ENCODE assay signal across 13 mouse cellular contexts in genomic region chr8:70656193-70656790, GRCm38 (mm10). TPM values are rescaled to one million over a fixed set of nuclear protein-coding genes. Genes with fewer than 3 reads are reported as not detected.
DNase-seq lines count a peak whose midpoint lies in the region; ATAC-seq and TF ChIP-seq lines count a peak whose summit lies in the region.
"Had no signal": no experiment of that assay in that cellular context is flagged by ENCODE, and none has a peak within 500 bp of the region (broad histone marks: within the 10 kb centered on the region; RNA-seq: fewer than 3 reads in every experiment).

No protein-coding gene starts in this region.

- no peak for TF ChIP-seq CTCF in E14TG2a.4 (conservative IDR thresholded peaks at IDR 0.05; ENCODE audit: low read length)
- no peak for TF ChIP-seq CTCF in liver, postnatal 0 days (IDR thresholded peaks at IDR 0.05; ENCODE audit: low read depth)

- DNase-seq in embryo, embryonic 10.5 days (ENCODE audit: low spot score) = peak; percentile 70
- peak; percentile 82 for DNase-seq in hindbrain, embryonic 11.5 days (ENCODE audit: low spot score)
- no peak for DNase-seq in gastrocnemius, adult 18-20 months (ENCODE audit: low spot score)
- no peak for DNase-seq in liver, postnatal 0 days
- no peak for DNase-seq in cerebellum, postnatal 36 days
- DNase-seq: layer of hippocampus, adult 9-11 months; retina, postnatal 1 day had no signal

- WGBS in hindbrain, embryonic 11.5 days = 25% methylated on average over 13 of the region's 13 CpGs
- WGBS in midbrain, embryonic 13.5 days = 13% methylated on average over 13 of the region's 13 CpGs
- WGBS in liver, postnatal 0 days (ENCODE audit: insufficient replicate concordance) = 78% methylated on average over 13 of the region's 13 CpGs

- ATAC-seq in hindbrain, embryonic 11.5 days (ENCODE audit: low FRiP score) = peak; percentile 60
- peak; percentile 32 for ATAC-seq in midbrain, embryonic 13.5 days
- ATAC-seq in liver, postnatal 0 days = no peak
- ATAC-seq: liver, embryonic 12.5 days had no signal

- H3K4me2 ChIP-seq in hindbrain, embryonic 11.5 days (replicated peaks; ENCODE audit: low read depth, low read length) = peak overlapping the region; percentile 8
- H3K4me2 ChIP-seq in midbrain, embryonic 13.5 days (replicated peaks) = peak overlapping the region; percentile 88
- no peak overlapping the region for H3K4me2 ChIP-seq in liver, postnatal 0 days (ENCODE audit: low read depth, low read length)
- H3K4me2 ChIP-seq: embryonic facial prominence, embryonic 15.5 days; liver, embryonic 12.5 days had no signal

- H3K36me3 ChIP-seq in E14TG2a.4 (ENCODE audit: insufficient read depth, low read length) = peaks cover 55% of the 10 kb centered on the region
- H3K36me3 ChIP-seq in hindbrain, embryonic 11.5 days (ENCODE audit: control insufficient read depth, insufficient read depth, low read length) = 0 out of 2 replicates have a peak, but pooled peaks cover 7% of the 10 kb centered on the region
- H3K36me3 ChIP-seq in midbrain, embryonic 13.5 days = peaks cover 28% of the 10 kb centered on the region
- H3K36me3 ChIP-seq in liver, postnatal 0 days (replicated peaks; ENCODE audit: insufficient read depth, low read length) = peaks cover 24% of the 10 kb centered on the region

- no peak for TF ChIP-seq EP300 in liver, postnatal 0 days (IDR thresholded peaks at IDR 0.05; ENCODE audit: low read depth)

- no peaks in the 10 kb centered on the region for H3K9me3 ChIP-seq in E14TG2a.4 (ENCODE audit: low read length)
- no peaks in the 10 kb centered on the region for H3K9me3 ChIP-seq in hindbrain, embryonic 11.5 days (ENCODE audit: control insufficient read depth, low read length)
- no peaks in the 10 kb centered on the region for H3K9me3 ChIP-seq in midbrain, embryonic 13.5 days
- no peaks in the 10 kb centered on the region for H3K9me3 ChIP-seq in liver, postnatal 0 days (ENCODE audit: low read length)
- H3K9me3 ChIP-seq: embryonic facial prominence, embryonic 15.5 days; liver, embryonic 12.5 days; megakaryocyte, embryonic 14.5 days had no signal

- no peaks in the 10 kb centered on the region for H3K27me3 ChIP-seq in E14TG2a.4 (ENCODE audit: insufficient read depth, low read length)
- H3K27me3 ChIP-seq in hindbrain, embryonic 11.5 days (ENCODE audit: control insufficient read depth, insufficient read depth, low read length) = no peaks in the 10 kb centered on the region
- H3K27me3 ChIP-seq in midbrain, embryonic 13.5 days = no peaks in the 10 kb centered on the region
- no peaks in the 10 kb centered on the region for H3K27me3 ChIP-seq in liver, postnatal 0 days (ENCODE audit: insufficient read depth, low read length)
- H3K27me3 ChIP-seq: CH12.LX; embryonic facial prominence, embryonic 15.5 days; liver, embryonic 12.5 days; megakaryocyte, embryonic 14.5 days had no signal

- H3K9ac ChIP-seq in hindbrain, embryonic 11.5 days (ENCODE audit: low read depth, low read length) = peak overlapping the region; percentile 84
- peak overlapping the region; percentile 24; the same call in 1 of the 2 replicates for H3K9ac ChIP-seq in midbrain, embryonic 13.5 days (replicated peaks)
- H3K9ac ChIP-seq in liver, postnatal 0 days (replicated peaks) = no peak overlapping the region
- H3K9ac ChIP-seq: embryonic facial prominence, embryonic 15.5 days; liver, embryonic 12.5 days had no signal

- H3K4me1 ChIP-seq in E14TG2a.4 (replicated peaks; ENCODE audit: low read depth, low read length) = peaks cover 78% of the 10 kb centered on the region
- H3K4me1 ChIP-seq in hindbrain, embryonic 11.5 days (replicated peaks; ENCODE audit: control insufficient read depth, insufficient read depth, low read length) = peaks cover 8% of the 10 kb centered on the region
- peaks cover 65% of the 10 kb centered on the region for H3K4me1 ChIP-seq in midbrain, embryonic 13.5 days (replicated peaks)
- peaks cover 30% of the 10 kb centered on the region for H3K4me1 ChIP-seq in liver, postnatal 0 days (ENCODE audit: insufficient read depth)

- H3K4me3 ChIP-seq in E14TG2a.4 (replicated peaks; ENCODE audit: low read length) = peak overlapping the region; percentile 41
- H3K4me3 ChIP-seq in hindbrain, embryonic 11.5 days (ENCODE audit: low read depth, low read length) = no peak overlapping the region
- H3K4me3 ChIP-seq in midbrain, embryonic 13.5 days (replicated peaks) = no peak overlapping the region
- H3K4me3 ChIP-seq in liver, postnatal 0 days (ENCODE audit: low read depth, low read length) = no peak overlapping the region
- H3K4me3 ChIP-seq: embryonic facial prominence, embryonic 15.5 days; liver, embryonic 12.5 days; megakaryocyte, embryonic 14.5 days had no signal

- H3K27ac ChIP-seq in hindbrain, embryonic 11.5 days (ENCODE audit: low read depth, low read length) = peak overlapping the region; percentile 98
- peak overlapping the region; percentile 94 for H3K27ac ChIP-seq in midbrain, embryonic 13.5 days
- no peak overlapping the region for H3K27ac ChIP-seq in liver, postnatal 0 days (ENCODE audit: low read depth)
- H3K27ac ChIP-seq: embryonic facial prominence, embryonic 15.5 days had no signal

RNA-seq across cellular contexts. Expression of gene Pgpep1, which starts 3.9 kb away (rescaled TPM):
- polyA plus RNA-seq in hindbrain, embryonic 11.5 days (2014; fragmentation: Nextera tagmentation; extraction: Ambion mirVana) = 170 TPM in 2 replicates
- 87.5 and 99.4 TPM in 2 replicates for polyA plus RNA-seq in midbrain, embryonic 13.5 days (2015; fragmentation: Nextera tagmentation; extraction: Ambion mirVana)
- total RNA-seq in gastrocnemius, adult 18-20 months (2021) = 10 to 100 TPM; 11.9 to 13.7 TPM
- 31.0 and 32.2 TPM in 2 replicates for polyA plus RNA-seq in liver, postnatal 0 days (2015; fragmentation: Nextera tagmentation; extraction: Ambion mirVana)

RNA-seq across cellular contexts. Expression of gene Lsm4, which starts 16.8 kb away (rescaled TPM):
- 282 and 299 TPM in 2 replicates for polyA plus RNA-seq in hindbrain, embryonic 11.5 days (2014; fragmentation: Nextera tagmentation; extraction: Ambion mirVana)
- polyA plus RNA-seq in midbrain, embryonic 13.5 days (2015; fragmentation: Nextera tagmentation; extraction: Ambion mirVana) = 176 and 201 TPM in 2 replicates
- total RNA-seq in gastrocnemius, adult 18-20 months (2021) = 10 to 100 TPM; 65.4 to 70.3 TPM
- polyA plus RNA-seq in liver, postnatal 0 days (2015; fragmentation: Nextera tagmentation; extraction: Ambion mirVana) = 98.5 and 103 TPM in 2 replicates

RNA-seq across cellular contexts. Expression of gene Gdf15, which starts 24.0 kb away (rescaled TPM):
- polyA plus RNA-seq in hindbrain, embryonic 11.5 days (2014; fragmentation: Nextera tagmentation; extraction: Ambion mirVana) = not detected in 2 replicates
- 0.30 TPM in 1 of 2 replicates, not detected in the other for polyA plus RNA-seq in midbrain, embryonic 13.5 days (2015; fragmentation: Nextera tagmentation; extraction: Ambion mirVana)
- total RNA-seq in gastrocnemius, adult 18-20 months (2021) = under 1 TPM; 0.16 to 0.21 TPM
- polyA plus RNA-seq in liver, postnatal 0 days (2015; fragmentation: Nextera tagmentation; extraction: Ambion mirVana) = 2.1 and 2.3 TPM in 2 replicates

RNA-seq across cellular contexts. Expression of gene Lrrc25, which starts 40.3 kb away (rescaled TPM):
- polyA plus RNA-seq in hindbrain, embryonic 11.5 days (2014; fragmentation: Nextera tagmentation; extraction: Ambion mirVana) = 0.85 and 0.97 TPM in 2 replicates
- polyA plus RNA-seq in midbrain, embryonic 13.5 days (2015; fragmentation: Nextera tagmentation; extraction: Ambion mirVana) = 1.1 and 1.2 TPM in 2 replicates
- total RNA-seq in gastrocnemius, adult 18-20 months (2021) = under 1 TPM; 0.23 to 0.64 TPM
- polyA plus RNA-seq in liver, postnatal 0 days (2015; fragmentation: Nextera tagmentation; extraction: Ambion mirVana) = 9.8 and 10.4 TPM in 2 replicates

RNA-seq across cellular contexts. Expression of gene Jund, which starts 42.5 kb away (rescaled TPM):
- polyA plus RNA-seq in hindbrain, embryonic 11.5 days (2014; fragmentation: Nextera tagmentation; extraction: Ambion mirVana) = 126 and 137 TPM in 2 replicates
- polyA plus RNA-seq in midbrain, embryonic 13.5 days (2015; fragmentation: Nextera tagmentation; extraction: Ambion mirVana) = 65.1 and 97.7 TPM in 2 replicates
- total RNA-seq in gastrocnemius, adult 18-20 months (2021) = 10 to 100 TPM; 41.6 to 68.4 TPM
- polyA plus RNA-seq in liver, postnatal 0 days (2015; fragmentation: Nextera tagmentation; extraction: Ambion mirVana) = 19.6 and 38.4 TPM in 2 replicates

Comparison
In these comparisons a context has a peak if more than half of its experiments do, and no peak if none do; other contexts are left out.
1. DNase-seq: peak in embryo, embryonic 10.5 days (single experiment) and hindbrain, embryonic 11.5 days (single experiment); none in gastrocnemius, adult 18-20 months (single experiment), liver, postnatal 0 days (single experiment) and cerebellum, postnatal 36 days (0 of 2).